Mouse (Mus musculus): ENCODE measurements around the gene Olfr1308.

Olfr1308 gene

DNA sequence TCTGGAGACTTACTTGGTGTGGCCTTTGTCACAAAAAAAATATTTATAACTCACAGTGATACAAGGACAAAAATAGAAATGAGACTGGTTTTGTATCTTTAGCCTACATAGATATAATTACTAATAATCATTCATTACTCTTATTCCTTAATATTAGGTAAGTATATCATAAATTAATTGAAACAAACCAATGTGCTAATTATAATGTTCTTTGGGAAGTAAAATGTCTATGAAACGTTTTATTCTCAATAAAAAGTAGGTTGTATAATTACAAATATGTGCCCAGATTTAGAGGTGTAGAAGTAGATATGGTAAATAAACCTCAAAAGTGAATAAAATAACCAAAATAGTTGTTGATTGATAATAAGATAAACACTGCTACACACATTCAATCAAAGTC lies at the start of gene Olfr1308:
Gene Olfr1308, minus strand, starts transcription at position 101 of the 400 bp plus-strand sequence.
- in situ Hi-C loops (cut with MboI, MseI) = no loop called here

- in situ Hi-C loops (cut with MboI, MseI) = loop anchor here (10.0 kb wide), 1 partner anchor 202 kb away; no protein-coding TSS in a partner anchor
Measured at GRCm38 (mm10) chr2:112012608-112013007, 47.9 kb upstream of the Olfr1308 start, which contains the start of gene Olfr1310. TSS of gene Olfr1310 (minus strand) at chr2:112012708.

- in situ Hi-C loops (cut with MboI, MseI) = no loop called here
Measured at GRCm38 (mm10) chr2:111990181-111990580, 25.4 kb upstream of the Olfr1308 start, which contains the start of gene Olfr1309. TSS of gene Olfr1309 (minus strand) at chr2:111990281.

DNA sequence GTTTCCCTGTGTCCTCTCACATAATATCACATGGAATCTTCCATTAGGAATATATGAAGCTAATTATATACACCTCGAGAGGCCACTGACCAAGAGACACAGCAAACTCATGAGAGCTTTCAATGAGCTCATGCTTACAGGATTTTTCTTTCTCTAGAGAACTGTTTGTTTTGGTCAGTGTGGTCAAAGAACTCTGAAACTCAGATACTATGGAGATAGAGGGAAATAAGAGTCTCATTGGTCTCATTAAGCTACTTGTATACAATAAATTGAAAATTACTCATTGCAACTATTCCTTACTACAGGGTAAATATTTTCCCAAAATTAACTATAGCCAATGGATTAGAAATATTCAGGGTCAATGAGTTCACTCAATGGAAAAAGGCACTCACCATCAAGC lies 15.4 kb downstream of the Olfr1308 start, which contains the start of gene Olfr1307:
Gene Olfr1307, minus strand, starts transcription at position 101 of the 400 bp plus-strand sequence.
- in situ Hi-C loops (cut with MboI, MseI) = loop anchor here (10.0 kb wide), 1 partner anchor 1975 kb away; no protein-coding TSS in a partner anchor

DNA sequence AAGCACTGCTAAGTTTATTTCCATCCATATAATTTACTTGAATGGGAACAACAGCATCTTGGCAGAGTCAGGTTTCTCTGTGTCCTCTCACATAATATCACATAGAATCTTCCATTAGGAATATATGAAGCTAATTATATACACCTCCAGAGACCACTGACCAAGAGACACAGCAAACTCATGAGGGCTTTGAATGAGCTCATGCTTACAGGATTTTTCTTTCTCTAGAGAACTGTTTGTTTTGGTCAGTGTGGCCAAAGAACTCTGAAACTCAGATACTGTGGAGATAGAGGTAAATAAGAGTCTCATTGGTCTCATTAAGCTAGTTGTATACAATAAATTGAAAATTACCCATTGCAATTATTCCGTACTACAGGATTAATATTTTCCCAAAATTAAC lies 48.6 kb downstream of the Olfr1308 start, which contains the start of gene Olfr1306:
Gene Olfr1306, minus strand, starts transcription at position 101 of the 400 bp plus-strand sequence.
- in situ Hi-C loops (cut with MboI, MseI) = no loop called here
